Mouse (Mus musculus) embryonic facial prominence, embryonic 14.5 days (tissue): ENCODE data around the gene Slc47a1. TPM values are rescaled to one million over a fixed set of nuclear protein-coding genes. Genes with fewer than 3 reads are reported as not detected.
A peak's percentile ranks its signal among the peaks of the same experiment; 100 is the strongest.
"Not testable (repeated sequence)": the region's sequence is repeated elsewhere in the genome, so short reads cannot be mapped to it uniquely, and the experiment has no call there.

Source experiments
- ATAC-seq: fragments of 200-750 bp; cut with Nextera tagmentation; 2 replicates; pipeline ENCODE4 v1.8.0; 2017; ENCODE audit warnings: low read depth, moderate number of reproducible peaks, moderate TSS enrichment
- DNase-seq: peaks from one replicate; pipeline ENCODE4 v3.0.0-alpha.2; 2015; ENCODE audit warnings: low spot score
- H3K27ac ChIP-seq: fragments of 300-500 bp; sonication (generic); replicated peaks from 2 replicates; pipeline ENCODE4 v1.5.1; 2014; ENCODE audit warnings: low read depth, mild to moderate bottlenecking, low read length, moderate library complexity
- H3K27me3 ChIP-seq: fragments of 300-500 bp; sonication (generic); replicated peaks from 2 replicates; pipeline ENCODE4 v1.6.1; 2014; ENCODE audit warnings: low read length; ENCODE audit not compliant: control insufficient read depth, insufficient read depth
- H3K36me3 ChIP-seq: fragments of 300-500 bp; sonication (generic); 2 replicates; pipeline ENCODE4 v1.6.1; 2014; ENCODE audit warnings: low read length, mixed read lengths; ENCODE audit not compliant: control insufficient read depth, insufficient read depth
- H3K4me1 ChIP-seq: fragments of 300-500 bp; sonication (generic); 2 replicates; pipeline ENCODE4 v1.6.1; 2014; ENCODE audit warnings: antibody characterized with exemption, low read length; ENCODE audit not compliant: control insufficient read depth, insufficient read depth
- H3K4me2 ChIP-seq: fragments of 300-500 bp; sonication (generic); 2 replicates; pipeline ENCODE4 v1.6.1; 2014; ENCODE audit warnings: low read depth, mild to moderate bottlenecking, low read length, moderate library complexity, mixed read lengths
- H3K4me3 ChIP-seq: fragments of 300-500 bp; sonication (generic); 2 replicates; pipeline ENCODE4 v1.5.1; 2014; ENCODE audit warnings: low read depth, mild to moderate bottlenecking, low read length
- H3K9ac ChIP-seq: fragments of 300-500 bp; sonication (generic); 2 replicates; pipeline ENCODE4 v1.6.1; 2014; ENCODE audit warnings: low read depth, mild to moderate bottlenecking, low read length, moderate library complexity, mixed read lengths
- H3K9me3 ChIP-seq: fragments of 300-500 bp; sonication (generic); 2 replicates; pipeline ENCODE4 v1.6.1; 2016; ENCODE audit warnings: low read length; ENCODE audit not compliant: control insufficient read depth
- WGBS: fragments of 180-500 bp; shearing (Covaris S2); extraction: QIAGEN DNeasy Blood & Tissue Kit; methylation state at CpG from one replicate; pipeline ENCODE4 v1.1.7; 2014; 5-methylcytosine and 5-hydroxymethylcytosine counted together
- polyA plus RNA-seq: library from polyadenylated mRNA; unstranded; fragments of >200 nt; fragmentation: Nextera tagmentation; extraction: Ambion mirVana; gene quantifications from 2 replicates; pipeline ENCODE4 v1.2.1, GENCODE M21; 2014

Gene Slc47a1
- polyA plus RNA-seq, 1 experiment from 2014 or later, result 2.3 TPM

- 62% methylated on average over 12 of the region's 12 CpGs for WGBS
- H3K9me3 ChIP-seq, result no peaks in the 10 kb centered on the region
- no peaks in the 10 kb centered on the region for H3K36me3 ChIP-seq
- H3K4me1 ChIP-seq, result peaks cover 5% of the 10 kb centered on the region; the same call in 1 of the 2 replicates
- H3K4me3 ChIP-seq, result no peak overlapping the region
- H3K4me2 ChIP-seq, result no peak overlapping the region
- peak; percentile 81 for ATAC-seq
- H3K27me3 ChIP-seq, result no peaks in the 10 kb centered on the region
- DNase-seq, result peak; percentile 20
- no peak overlapping the region for H3K27ac ChIP-seq
- no peak overlapping the region for H3K9ac ChIP-seq
Observed at GRCm38 (mm10) chr11:61319233-61319922, 58.8 kb downstream of the Slc47a1 start.

GRCm38 (mm10) chr11:61316864-61317263, 61.3 kb downstream of the Slc47a1 start:
- Histone ChIP-seq H3K9me3 (no peaks in the 10 kb centered on the region), H3K9ac (no peak overlapping the region), H3K27ac (no peak overlapping the region), H3K4me3 (no peak overlapping the region), H3K4me2 (no peak overlapping the region), H3K36me3 (no peaks in the 10 kb centered on the region), H3K4me1 (peaks cover 5% of the 10 kb centered on the region; the same call in 1 of the 2 replicates), H3K27me3 (no peaks in the 10 kb centered on the region)
- ATAC-seq, result no peak
- WGBS, result 70% methylated on average over 2 of the region's 2 CpGs
- DNase-seq, result no peak

DNA sequence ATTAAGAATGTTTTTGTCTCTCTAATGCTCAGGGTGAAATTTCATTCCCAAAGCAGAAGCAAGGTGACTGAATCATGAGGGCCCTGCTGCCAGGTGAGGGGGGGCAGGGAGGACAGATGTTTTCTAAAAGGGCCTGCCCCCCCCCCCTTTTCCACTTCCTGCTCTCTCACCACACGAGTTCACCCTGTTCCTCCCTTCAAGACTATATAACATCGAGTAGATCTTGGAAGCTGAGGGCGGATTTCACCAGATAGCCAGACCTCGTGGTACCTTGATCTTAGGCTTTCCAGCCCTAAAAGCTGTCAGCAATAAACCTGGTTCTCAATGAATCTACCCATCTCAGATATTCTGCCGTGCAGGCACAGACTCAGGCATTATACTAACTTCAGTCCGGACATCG, 67.8 kb downstream of the Slc47a1 start:
- Histone ChIP-seq H3K27ac (no peak overlapping the region), H3K4me1 (no peaks in the 10 kb centered on the region), H3K36me3 (no peaks in the 10 kb centered on the region), H3K9ac (no peak overlapping the region), H3K9me3 (0 out of 2 replicates have a peak, but pooled peaks cover 5% of the 10 kb centered on the region), H3K4me2 (no peak overlapping the region), H3K4me3 (no peak overlapping the region), H3K27me3 (no peaks in the 10 kb centered on the region)
- no peak for ATAC-seq
- 60% methylated on average over 7 of the region's 7 CpGs for WGBS
- no peak for DNase-seq

DNA sequence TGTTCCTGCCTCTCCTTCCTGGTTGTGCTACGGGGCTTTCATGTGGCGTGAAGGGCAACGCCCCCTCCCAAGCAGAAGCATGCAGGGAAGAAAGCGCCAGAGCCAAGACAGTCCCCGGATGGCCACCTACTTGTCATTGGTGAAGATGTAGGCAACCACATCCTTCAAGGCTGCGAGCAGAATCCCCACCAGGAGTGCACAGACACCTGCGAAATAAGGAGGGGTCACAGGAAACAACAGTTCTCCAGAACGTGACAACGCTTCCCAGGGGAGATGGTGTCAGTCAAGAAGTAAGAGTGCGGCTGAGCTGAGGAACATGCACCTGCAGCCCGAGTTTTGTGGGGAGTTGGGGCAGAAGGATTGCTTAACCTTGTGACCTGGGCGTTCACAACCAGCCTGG, 68.3 kb downstream of the Slc47a1 start:
- Histone ChIP-seq H3K36me3 (no peaks in the 10 kb centered on the region), H3K27me3 (no peaks in the 10 kb centered on the region), H3K4me3 (no peak overlapping the region), H3K4me2 (no peak overlapping the region), H3K4me1 (no peaks in the 10 kb centered on the region), H3K27ac (no peak overlapping the region), H3K9me3 (0 out of 2 replicates have a peak, but pooled peaks cover 8% of the 10 kb centered on the region), H3K9ac (no peak overlapping the region)
- WGBS, result 50% methylated on average over 12 of the region's 12 CpGs
- DNase-seq (peak; percentile 27), ATAC-seq (no peak; the same call in 1 of the 2 replicates)

DNA sequence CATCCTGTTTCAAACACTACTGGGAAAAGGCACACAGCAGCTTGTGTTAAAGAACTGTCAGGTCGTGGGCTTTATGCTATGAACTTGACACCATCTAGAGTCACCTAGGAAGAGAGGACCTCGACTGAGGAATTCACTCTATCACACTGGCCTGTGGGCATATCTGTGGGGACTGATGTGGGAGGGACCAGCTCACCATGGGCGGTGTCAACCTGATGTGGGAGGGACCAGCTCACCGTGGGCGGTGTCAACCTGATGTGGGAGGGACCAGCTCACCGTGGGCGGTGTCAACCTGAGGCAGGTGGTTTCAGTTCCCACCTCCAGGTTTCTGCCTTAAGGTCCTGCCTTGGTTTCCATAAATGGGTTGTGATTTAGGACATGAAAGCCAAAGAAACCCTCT, 70.3 kb downstream of the Slc47a1 start:
- WGBS, result 33% methylated on average over 7 of the region's 7 CpGs
- no peak overlapping the region for H3K4me3 ChIP-seq
- H3K27me3 ChIP-seq, result no peaks in the 10 kb centered on the region
- H3K4me2 ChIP-seq, result no peak overlapping the region
- no peaks in the 10 kb centered on the region for H3K4me1 ChIP-seq
- H3K9me3 ChIP-seq, result 0 out of 2 replicates have a peak, but pooled peaks cover 8% of the 10 kb centered on the region
- ATAC-seq (no peak), DNase-seq (no peak)
- H3K9ac ChIP-seq, result no peak overlapping the region
- H3K36me3 ChIP-seq, result no peaks in the 10 kb centered on the region
- H3K27ac ChIP-seq, result no peak overlapping the region

DNA sequence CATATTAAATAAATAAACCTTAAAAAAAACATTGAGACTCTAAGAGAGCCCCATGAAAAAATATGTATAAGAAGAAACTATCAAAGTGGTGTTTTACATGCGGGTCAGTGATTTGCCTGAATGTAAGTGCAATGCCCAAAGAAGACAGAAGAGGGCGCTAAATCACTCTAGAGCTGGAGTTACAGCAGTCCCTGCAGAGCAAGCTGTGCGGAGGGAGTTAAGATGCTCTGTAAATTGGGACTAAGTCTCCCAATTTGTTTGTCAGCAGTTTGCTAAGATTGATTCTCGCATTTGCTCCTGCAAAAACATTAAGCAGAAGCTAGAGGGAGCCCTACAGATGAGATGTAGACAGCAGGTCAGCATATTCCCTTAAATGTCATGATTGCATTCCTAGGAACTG, 72.8 kb downstream of the Slc47a1 start:
- ATAC-seq (no peak), DNase-seq (no peak)
- Histone ChIP-seq H3K4me3 (no peak overlapping the region), H3K4me1 (0 out of 2 replicates have a peak, but pooled peaks cover 4% of the 10 kb centered on the region), H3K36me3 (no peaks in the 10 kb centered on the region), H3K4me2 (no peak overlapping the region), H3K27ac (no peak overlapping the region), H3K27me3 (no peaks in the 10 kb centered on the region), H3K9ac (no peak overlapping the region), H3K9me3 (0 out of 2 replicates have a peak, but pooled peaks cover 8% of the 10 kb centered on the region)
- 82% methylated on average over 4 of the region's 4 CpGs for WGBS

GRCm38 (mm10) chr11:61304535-61304934, 73.6 kb downstream of the Slc47a1 start:
- not testable (repeated sequence) for ATAC-seq, H3K9me3 ChIP-seq, H3K9ac ChIP-seq, H3K4me2 ChIP-seq, H3K4me1 ChIP-seq, H3K36me3 ChIP-seq, H3K4me3 ChIP-seq, H3K27ac ChIP-seq, DNase-seq, H3K27me3 ChIP-seq
- 91% methylated on average over 6 of the region's 10 CpGs for WGBS

GRCm38 (mm10) chr11:61300716-61301392, 77.3 kb downstream of the Slc47a1 start:
- Histone ChIP-seq H3K4me2 (peak overlapping the region; percentile 43), H3K27ac (no peak overlapping the region), H3K9me3 (0 out of 2 replicates have a peak, but pooled peaks cover 8% of the 10 kb centered on the region), H3K4me1 (0 out of 2 replicates have a peak, but pooled peaks cover 4% of the 10 kb centered on the region), H3K36me3 (no peaks in the 10 kb centered on the region), H3K27me3 (no peaks in the 10 kb centered on the region), H3K4me3 (no peak overlapping the region), H3K9ac (0 out of 2 replicates have a peak overlapping the region, but pooled peaks have one; percentile 19)
- 24% methylated on average over 11 of the region's 16 CpGs for WGBS
- DNase-seq (peak; percentile 64), ATAC-seq (0 out of 2 replicates have a peak, but pooled peaks have one; percentile 22)
